Mouse (Mus musculus) lung, postnatal 25 days (tissue): ENCODE data around the gene Nek11.
"Not testable (repeated sequence)": the region's sequence is repeated elsewhere in the genome, so short reads cannot be mapped to it uniquely, and the experiment has no call there.

ENCODE experiments used
- DNase-seq: peaks from one replicate; pipeline ENCODE4 v3.0.0; 2022; ENCODE audit warnings: low spot score

The Nek11 gene

DNA sequence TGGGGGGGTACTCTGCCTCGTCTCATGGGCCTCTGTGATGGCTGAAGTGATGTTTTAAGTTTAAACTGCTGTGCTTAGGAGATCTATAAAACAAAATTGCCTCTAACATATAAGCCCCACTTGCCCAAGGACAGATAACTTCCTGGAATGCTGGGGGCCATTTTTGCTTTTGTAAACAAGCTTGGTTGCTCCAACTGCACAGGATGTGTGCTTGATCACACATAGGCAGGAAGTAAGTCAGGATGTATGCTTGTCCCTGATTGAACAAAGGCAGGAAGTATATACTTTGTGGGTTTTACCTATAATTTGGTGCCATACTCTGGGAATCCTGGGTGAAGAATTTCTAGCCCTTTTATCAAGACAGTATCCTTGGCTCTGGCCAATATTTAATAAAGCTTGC, 258.9 kb downstream of the Nek11 start:
- DNase-seq, result no peak

DNA sequence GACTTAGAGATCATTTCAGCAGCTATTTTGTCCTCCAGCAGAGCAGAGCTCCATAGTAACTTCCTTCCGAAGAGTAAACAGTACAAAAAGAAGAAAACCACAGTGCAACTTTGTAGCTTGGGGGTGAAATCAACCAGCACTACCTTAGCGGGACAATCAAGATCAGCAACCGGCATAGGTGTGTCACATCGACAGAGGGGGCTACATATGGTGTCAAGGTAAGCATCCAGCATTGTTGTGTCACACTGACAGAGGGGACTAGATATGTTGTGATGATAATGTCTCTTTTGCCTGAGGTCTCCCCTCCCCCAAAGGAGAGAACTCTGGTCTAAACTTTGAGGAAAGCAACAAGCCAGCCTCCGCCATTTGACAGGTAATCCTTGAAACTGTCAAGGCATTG, 260.8 kb downstream of the Nek11 start:
- DNase-seq, result no peak

DNA sequence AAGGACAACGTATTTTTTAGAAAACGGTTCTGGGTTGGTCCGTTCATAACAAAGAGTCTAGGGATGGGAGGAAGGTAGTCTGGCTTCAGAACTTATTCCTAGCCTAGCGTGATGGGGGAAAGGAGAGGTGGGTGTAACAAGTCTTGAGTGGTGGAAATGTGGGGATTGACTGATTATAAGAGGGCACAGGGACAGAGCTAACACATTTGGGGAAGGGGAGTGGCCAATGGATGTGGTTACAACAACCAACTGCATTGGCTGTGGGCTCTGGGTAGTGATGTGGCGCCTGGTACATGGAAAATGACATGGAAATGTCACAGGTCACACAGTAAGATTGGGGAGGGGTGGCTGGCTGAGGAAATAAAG, 263.3 kb downstream of the Nek11 start:
- DNase-seq, result no peak

DNA sequence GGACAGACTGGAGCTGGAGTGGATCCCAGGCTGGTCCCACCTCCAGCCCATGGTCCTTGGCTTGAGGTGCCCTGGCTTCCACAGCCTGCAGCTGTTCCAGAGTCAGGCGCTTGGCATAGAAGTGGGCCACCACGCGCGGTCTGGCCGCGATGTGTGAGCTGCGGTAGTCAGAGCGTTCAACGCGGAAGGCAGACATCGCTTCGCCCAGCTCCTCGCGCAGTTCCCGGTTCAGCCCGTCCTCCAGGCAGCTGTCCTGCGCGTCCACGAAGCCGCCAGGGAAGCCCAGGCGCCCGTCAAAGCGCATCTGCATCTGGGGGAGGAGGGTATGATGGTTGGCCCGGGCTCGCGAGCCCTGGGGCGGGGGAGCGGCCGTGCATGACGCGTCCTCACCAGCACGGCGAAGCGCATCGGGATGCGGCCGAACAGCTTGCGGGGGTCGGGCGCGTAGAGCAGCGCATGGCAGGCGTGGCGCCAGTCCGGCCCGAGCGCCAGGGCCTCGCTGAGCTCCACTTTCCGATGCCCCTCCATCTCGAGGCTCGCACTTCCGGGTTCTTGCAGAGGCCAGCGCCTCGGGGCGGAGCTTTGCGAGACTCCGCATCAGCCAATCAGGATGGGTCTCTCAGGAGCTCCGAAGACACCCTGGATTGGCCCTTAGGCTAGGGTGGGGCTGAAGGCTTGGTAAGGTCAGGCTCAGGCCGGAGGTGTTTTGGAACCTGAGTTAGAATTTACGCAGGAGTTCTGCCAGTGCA, 263.9 kb downstream of the Nek11 start, which contains the start of gene Nudt16:
Gene Nudt16 (minus strand): TSS at position 572 of the 749 bp plus-strand sequence.
- DNase-seq, result peak; percentile 96

DNA sequence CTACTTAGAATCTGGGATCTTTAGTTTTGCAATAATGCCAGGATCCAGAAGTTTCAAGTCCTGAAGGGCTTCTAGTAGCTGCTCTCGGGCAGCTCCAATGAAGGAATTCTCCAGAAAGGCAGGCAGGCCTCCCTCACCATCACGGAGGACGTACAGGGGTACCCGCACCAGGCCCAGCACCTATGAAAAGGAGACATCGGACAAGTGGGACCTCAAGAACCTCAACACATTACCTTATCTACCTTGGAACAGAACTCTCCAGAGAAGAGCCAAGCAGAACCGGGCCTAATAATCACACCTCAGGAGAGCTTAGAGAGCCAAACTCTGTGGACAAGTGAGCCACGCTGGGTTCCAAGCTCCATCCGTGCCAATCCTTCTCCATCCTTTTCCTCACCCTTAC, 265.0 kb downstream of the Nek11 start:
- no peak for DNase-seq

DNA sequence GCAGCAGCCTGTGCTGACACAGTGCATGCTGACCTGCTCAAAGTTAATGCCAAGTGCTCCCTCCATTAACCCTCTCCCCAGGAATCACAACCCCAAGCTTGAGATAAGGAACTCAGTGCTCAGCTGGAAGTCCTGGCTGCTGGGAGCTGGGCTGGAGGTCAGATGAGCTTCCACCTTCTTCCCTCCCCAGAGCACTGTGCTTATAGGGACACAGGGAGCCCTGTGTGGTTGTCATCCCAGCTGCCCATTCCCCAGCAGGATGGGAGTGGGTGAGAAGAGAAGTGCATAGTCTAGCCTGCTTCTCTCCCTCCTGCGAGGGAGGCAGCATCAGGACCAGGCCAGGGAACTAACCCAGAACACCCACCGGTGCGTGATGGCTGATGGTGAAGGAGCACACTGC, 270.1 kb downstream of the Nek11 start:
- DNase-seq, result not testable (repeated sequence)
